Comparison of ENCODE assay signal across 8 mouse cellular contexts in genomic region chr9:123851713-123852448, GRCm38 (mm10). TPM values are rescaled to one million over a fixed set of nuclear protein-coding genes. Genes with fewer than 3 reads are reported as not detected.
DNase-seq lines count a peak whose midpoint lies in the region; ATAC-seq and TF ChIP-seq lines count a peak whose summit lies in the region.

Gene Fyco1 (minus strand): TSS chr9:123851899.

- H3K27me3 ChIP-seq in ES-Bruce4 (ENCODE audit: control insufficient read depth, insufficient read depth, low read length, poor library complexity, severe bottlenecking), result no peaks in the 10 kb centered on the region
- H3K27me3 ChIP-seq in forebrain, embryonic 13.5 days, result no peaks in the 10 kb centered on the region
- no peaks in the 10 kb centered on the region for H3K27me3 ChIP-seq in liver, postnatal 0 days (ENCODE audit: insufficient read depth, low read length)
- no peaks in the 10 kb centered on the region for H3K27me3 ChIP-seq in neural tube, embryonic 14.5 days (ENCODE audit: control insufficient read depth, insufficient read depth, low read length)

- ATAC-seq in cerebellum, adult (ENCODE audit: insufficient number of reproducible peaks, low FRiP score, low TSS enrichment), result peak; percentile 98
- ATAC-seq in forebrain, embryonic 13.5 days, result peak; percentile 98
- ATAC-seq in liver, postnatal 0 days, result peak; percentile 92
- ATAC-seq in neural tube, embryonic 14.5 days (ENCODE audit: low read depth), result peak; percentile 98

- H3K9ac ChIP-seq in ES-Bruce4 (ENCODE audit: low read depth, poor library complexity, severe bottlenecking), result peak within 1 kb of the TSS; percentile 72
- peak within 1 kb of the TSS; percentile 72 for H3K9ac ChIP-seq in forebrain, embryonic 13.5 days
- peak within 1 kb of the TSS; percentile 91 for H3K9ac ChIP-seq in liver, postnatal 0 days (replicated peaks)
- peak within 1 kb of the TSS; percentile 49 for H3K9ac ChIP-seq in neural tube, embryonic 14.5 days (replicated peaks; ENCODE audit: low read depth, low read length)

- intact Hi-C loops in heart, postnatal 10 days (cut with DNase I), result no loop called here

- H3K4me2 ChIP-seq in forebrain, embryonic 13.5 days, result peak within 1 kb of the TSS; percentile 82
- H3K4me2 ChIP-seq in liver, postnatal 0 days (ENCODE audit: low read depth, low read length), result peak within 1 kb of the TSS; percentile 76
- peak within 1 kb of the TSS; percentile 67 for H3K4me2 ChIP-seq in neural tube, embryonic 14.5 days (ENCODE audit: low read depth, low read length)

- TF ChIP-seq CTCF in ES-Bruce4 (IDR thresholded peaks at IDR 0.05; ENCODE audit: low read depth, low read length), result no peak
- no peak for TF ChIP-seq CTCF in liver, postnatal 0 days (IDR thresholded peaks at IDR 0.05; ENCODE audit: low read depth)

- no peak for TF ChIP-seq POLR2A in ES-Bruce4 (IDR thresholded peaks at IDR 0.05; ENCODE audit: insufficient read depth, low read length)

- peak within 1 kb of the TSS; percentile 93 for H3K4me3 ChIP-seq in ES-Bruce4 (ENCODE audit: low read depth, low read length)
- peak within 1 kb of the TSS; percentile 70 for H3K4me3 ChIP-seq in forebrain, embryonic 13.5 days
- peak within 1 kb of the TSS; percentile 75 for H3K4me3 ChIP-seq in liver, postnatal 0 days (ENCODE audit: low read depth, low read length)
- peak within 1 kb of the TSS; percentile 51 for H3K4me3 ChIP-seq in neural tube, embryonic 14.5 days (ENCODE audit: low read depth, low read length)

- 0 out of 2 replicates have a peak, but pooled peaks have one; percentile 19 for TF ChIP-seq EP300 in ES-Bruce4 (IDR thresholded peaks at IDR 0.05; ENCODE audit: insufficient read depth, low read depth, low read length)
- peak; percentile 48; the same call in 1 of the 2 replicates for TF ChIP-seq EP300 in liver, postnatal 0 days (IDR thresholded peaks at IDR 0.05; ENCODE audit: low read depth)

- H3K9me3 ChIP-seq in ES-Bruce4 (replicated peaks; ENCODE audit: control insufficient read depth, insufficient read depth, low read length, poor library complexity, severe bottlenecking), result no peaks in the 10 kb centered on the region
- no peaks in the 10 kb centered on the region for H3K9me3 ChIP-seq in forebrain, embryonic 13.5 days (replicated peaks)
- no peaks in the 10 kb centered on the region for H3K9me3 ChIP-seq in liver, postnatal 0 days (ENCODE audit: low read length)
- no peaks in the 10 kb centered on the region for H3K9me3 ChIP-seq in neural tube, embryonic 14.5 days (ENCODE audit: control insufficient read depth, low read length)

- WGBS in forebrain, embryonic 13.5 days, result under 1% methylated on average over 47 of the region's 47 CpGs
- WGBS in large intestine, adult 2 months, result under 1% methylated on average over 47 of the region's 47 CpGs
- WGBS in liver, postnatal 0 days (ENCODE audit: insufficient replicate concordance), result under 1% methylated on average over 47 of the region's 47 CpGs
- 0% methylated on average over 47 of the region's 47 CpGs for WGBS in neural tube, embryonic 14.5 days

- H3K4me1 ChIP-seq in ES-Bruce4 (ENCODE audit: control insufficient read depth, insufficient read depth, low read length), result peaks cover 1% of the 10 kb centered on the region
- peaks cover 18% of the 10 kb centered on the region for H3K4me1 ChIP-seq in forebrain, embryonic 13.5 days
- peaks cover 20% of the 10 kb centered on the region for H3K4me1 ChIP-seq in liver, postnatal 0 days (ENCODE audit: insufficient read depth)
- H3K4me1 ChIP-seq in neural tube, embryonic 14.5 days (ENCODE audit: control insufficient read depth, insufficient read depth, low read length), result 0 out of 2 replicates have a peak, but pooled peaks cover 5% of the 10 kb centered on the region

- peak; percentile 97 for DNase-seq in heart, postnatal 10 days
- peak; percentile 96 for DNase-seq in large intestine, adult 2 months (ENCODE audit: low read depth, low spot score)
- DNase-seq in liver, postnatal 0 days, result peak; percentile 90
- DNase-seq in testis, postnatal 10 days (ENCODE audit: low spot score), result peak; percentile 92

- no peaks in the 10 kb centered on the region for H3K36me3 ChIP-seq in ES-Bruce4 (ENCODE audit: control insufficient read depth, insufficient read depth, low read length, poor library complexity, severe bottlenecking)
- no peaks in the 10 kb centered on the region for H3K36me3 ChIP-seq in forebrain, embryonic 13.5 days (ENCODE audit: poor library complexity, severe bottlenecking)
- H3K36me3 ChIP-seq in liver, postnatal 0 days (replicated peaks; ENCODE audit: insufficient read depth, low read length), result no peaks in the 10 kb centered on the region
- no peaks in the 10 kb centered on the region for H3K36me3 ChIP-seq in neural tube, embryonic 14.5 days (ENCODE audit: control insufficient read depth, insufficient read depth, low read length)

- H3K27ac ChIP-seq in ES-Bruce4 (ENCODE audit: insufficient read depth, low read length), result no peak within 1 kb of the TSS; the same call in 1 of the 2 replicates
- peak within 1 kb of the TSS; percentile 76 for H3K27ac ChIP-seq in forebrain, embryonic 13.5 days
- H3K27ac ChIP-seq in liver, postnatal 0 days (ENCODE audit: low read depth), result peak within 1 kb of the TSS; percentile 97
- peak within 1 kb of the TSS; percentile 70 for H3K27ac ChIP-seq in neural tube, embryonic 14.5 days (ENCODE audit: low read depth, low read length)

RNA-seq across cellular contexts. Expression of gene Fyco1, which starts in this region (rescaled TPM):
- 10.2 and 10.3 TPM in 2 replicates for polyA plus RNA-seq in ES-Bruce4 (2011; ENCODE audit: insufficient read depth, insufficient read length, low read depth, missing spikeins)
- polyA plus RNA-seq in forebrain, embryonic 13.5 days (2015; fragmentation: Nextera tagmentation; extraction: Ambion mirVana), result 10.9 and 12.0 TPM in 2 replicates
- 100 to 1,000 TPM; 206 to 217 TPM for total RNA-seq in heart, postnatal 10 days (2021)
- polyA plus RNA-seq in large intestine, adult 2 months (2012; rRNA removed), result 3.4 and 6.3 TPM in 2 replicates
- 3.3 and 4.3 TPM in 2 replicates for polyA plus RNA-seq in liver, postnatal 0 days (2015; fragmentation: Nextera tagmentation; extraction: Ambion mirVana)
- polyA plus RNA-seq in neural tube, embryonic 14.5 days (2014; fragmentation: Nextera tagmentation; extraction: Ambion mirVana), result 11.2 and 13.5 TPM in 2 replicates
